Mouse (Mus musculus) ovary, adult 2 months (tissue): ENCODE results near the gene Epb41l2. TPM values are rescaled to one million over a fixed set of nuclear protein-coding genes. Genes with fewer than 3 reads are reported as not detected.

ENCODE experiments used
- polyA plus RNA-seq: library from polyadenylated mRNA; depleted of rRNA; stranded (reverse); fragments of >200 nt; gene quantifications from 2 replicates; pipeline ENCODE4 v1.2.3, GENCODE M21; 2012; rRNA removed

Epb41l2 gene
- polyA plus RNA-seq, result 74.1 and 101 TPM in 2 replicates

GRCm38 (mm10) chr10:25359208-25359958, at the start of gene Epb41l2:
Epb41l2 (plus strand) TSS chr10:25359798.

GRCm38 (mm10) chr10:25535891-25536331, 176.3 kb downstream of the Epb41l2 start, which contains the start of gene Smlr1:
Smlr1 (minus strand) TSS chr10:25536267.

Other genes starting within 250 kb of the Epb41l2 start
- gene Akap7, start 51.9 kb upstream of the Epb41l2 start, polyA plus RNA-seq, result 7.9 and 15.9 TPM in 2 replicates
- 0.25 TPM in 1 of 2 replicates, not detected in the other for gene Smlr1, start 176.5 kb downstream of the Epb41l2 start, polyA plus RNA-seq